Mouse (Mus musculus): ENCODE measurements around the gene Hist1h1a. TPM values are rescaled to one million over a fixed set of nuclear protein-coding genes. Genes with fewer than 3 reads are reported as not detected.
"Not testable (repeated sequence)": the region's sequence is repeated elsewhere in the genome, so short reads cannot be mapped to it uniquely, and the experiment has no call there.

Hist1h1a gene
- polyA plus RNA-seq, 1 experiment from 2014 or later: 3.9 TPM

- no peak for ATAC-seq (replicated peaks; ENCODE audit: low FRiP score)
- H3K9me3 ChIP-seq (ENCODE audit: control insufficient read depth, low read length): no peaks in the 10 kb centered on the region
- no peaks in the 10 kb centered on the region for H3K36me3 ChIP-seq (ENCODE audit: control insufficient read depth, insufficient read depth, low read length)
- WGBS: 51% methylated on average over 5 of the region's 5 CpGs
- peaks cover 17% of the 10 kb centered on the region for H3K4me1 ChIP-seq (replicated peaks; ENCODE audit: control insufficient read depth, insufficient read depth, low read length)
- no peak for DNase-seq (ENCODE audit: low spot score)
- H3K27me3 ChIP-seq (replicated peaks; ENCODE audit: control insufficient read depth, insufficient read depth, low read length): no peaks in the 10 kb centered on the region
- no peak overlapping the region for H3K4me3 ChIP-seq (ENCODE audit: low read depth, low read length)
- 0 out of 2 replicates have a peak overlapping the region, but pooled peaks have one; percentile 10 for H3K27ac ChIP-seq (ENCODE audit: low read depth, low read length)
- no peak overlapping the region for H3K9ac ChIP-seq (ENCODE audit: low read depth, low read length)
- H3K4me2 ChIP-seq: no peak overlapping the region
Measured at GRCm38 (mm10) chr13:23768834-23769397, 5.5 kb downstream of the Hist1h1a start.

- 74% methylated on average over 2 of the region's 2 CpGs for WGBS
- H3K9me3 ChIP-seq (ENCODE audit: control insufficient read depth, low read length); H3K4me3 ChIP-seq (ENCODE audit: low read depth, low read length); H3K9ac ChIP-seq (ENCODE audit: low read depth, low read length); H3K36me3 ChIP-seq (ENCODE audit: control insufficient read depth, insufficient read depth, low read length); ATAC-seq (replicated peaks; ENCODE audit: low FRiP score); H3K27me3 ChIP-seq (replicated peaks; ENCODE audit: control insufficient read depth, insufficient read depth, low read length); DNase-seq (ENCODE audit: low spot score); H3K4me2 ChIP-seq: not testable (repeated sequence)
- H3K4me1 ChIP-seq (replicated peaks; ENCODE audit: control insufficient read depth, insufficient read depth, low read length): peaks cover 10% of the 10 kb centered on the region
- H3K27ac ChIP-seq (ENCODE audit: low read depth, low read length): 0 out of 2 replicates have a peak within 1 kb of the TSS, but pooled peaks have one; percentile 10
Measured at GRCm38 (mm10) chr13:23769613-23770012, 6.1 kb downstream of the Hist1h1a start, which contains the start of gene Trim38. Gene Trim38, plus strand, starts transcription at chr13:23769913.

GRCm38 (mm10) chr13:23772561-23773313, 9.3 kb downstream of the Hist1h1a start:
- no peaks in the 10 kb centered on the region for H3K27me3 ChIP-seq (replicated peaks; ENCODE audit: control insufficient read depth, insufficient read depth, low read length)
- peak overlapping the region; percentile 63 for H3K4me2 ChIP-seq
- peak; percentile 69 for DNase-seq (ENCODE audit: low spot score)
- H3K4me3 ChIP-seq (ENCODE audit: low read depth, low read length): peak overlapping the region; percentile 29; the same call in 1 of the 2 replicates
- H3K4me1 ChIP-seq (replicated peaks; ENCODE audit: control insufficient read depth, insufficient read depth, low read length): peaks cover 7% of the 10 kb centered on the region
- H3K36me3 ChIP-seq (ENCODE audit: control insufficient read depth, insufficient read depth, low read length): no peaks in the 10 kb centered on the region
- no peaks in the 10 kb centered on the region for H3K9me3 ChIP-seq (ENCODE audit: control insufficient read depth, low read length)
- 15% methylated on average over 21 of the region's 21 CpGs for WGBS
- H3K9ac ChIP-seq (ENCODE audit: low read depth, low read length): peak overlapping the region; percentile 45; the same call in 1 of the 2 replicates
- no peak overlapping the region for H3K27ac ChIP-seq (ENCODE audit: low read depth, low read length)
- ATAC-seq (replicated peaks; ENCODE audit: low FRiP score): peak; percentile 98

GRCm38 (mm10) chr13:23778339-23778738, 14.9 kb downstream of the Hist1h1a start:
- DNase-seq (ENCODE audit: low spot score) (no peak), ATAC-seq (replicated peaks; ENCODE audit: low FRiP score) (no peak)
- H3K4me2 ChIP-seq: no peak overlapping the region
- H3K9me3 ChIP-seq (ENCODE audit: control insufficient read depth, low read length): no peaks in the 10 kb centered on the region
- H3K4me1 ChIP-seq (replicated peaks; ENCODE audit: control insufficient read depth, insufficient read depth, low read length): peaks cover 2% of the 10 kb centered on the region
- H3K36me3 ChIP-seq (ENCODE audit: control insufficient read depth, insufficient read depth, low read length): no peaks in the 10 kb centered on the region
- 87% methylated on average over 7 of the region's 7 CpGs for WGBS
- no peak overlapping the region for H3K27ac ChIP-seq (ENCODE audit: low read depth, low read length)
- H3K27me3 ChIP-seq (replicated peaks; ENCODE audit: control insufficient read depth, insufficient read depth, low read length): no peaks in the 10 kb centered on the region
- H3K4me3 ChIP-seq (ENCODE audit: low read depth, low read length): no peak overlapping the region
- no peak overlapping the region for H3K9ac ChIP-seq (ENCODE audit: low read depth, low read length)

GRCm38 (mm10) chr13:23779025-23779424, 15.6 kb downstream of the Hist1h1a start:
- ATAC-seq (replicated peaks; ENCODE audit: low FRiP score) (peak; percentile 39; the same call in 1 of the 2 replicates), DNase-seq (ENCODE audit: low spot score) (no peak)
- H3K4me1 ChIP-seq (replicated peaks; ENCODE audit: control insufficient read depth, insufficient read depth, low read length): no peaks in the 10 kb centered on the region
- H3K4me3 ChIP-seq (ENCODE audit: low read depth, low read length): no peak overlapping the region
- H3K9me3 ChIP-seq (ENCODE audit: control insufficient read depth, low read length): no peaks in the 10 kb centered on the region
- H3K36me3 ChIP-seq (ENCODE audit: control insufficient read depth, insufficient read depth, low read length): no peaks in the 10 kb centered on the region
- no peak overlapping the region for H3K4me2 ChIP-seq
- no peak overlapping the region for H3K9ac ChIP-seq (ENCODE audit: low read depth, low read length)
- WGBS: 52% methylated on average over 4 of the region's 4 CpGs
- H3K27ac ChIP-seq (ENCODE audit: low read depth, low read length): no peak overlapping the region
- H3K27me3 ChIP-seq (replicated peaks; ENCODE audit: control insufficient read depth, insufficient read depth, low read length): no peaks in the 10 kb centered on the region

GRCm38 (mm10) chr13:23792520-23792919, 29.1 kb downstream of the Hist1h1a start:
- Histone ChIP-seq H3K4me2 (no peak overlapping the region), H3K27ac (ENCODE audit: low read depth, low read length) (no peak overlapping the region), H3K9ac (ENCODE audit: low read depth, low read length) (no peak overlapping the region), H3K36me3 (ENCODE audit: control insufficient read depth, insufficient read depth, low read length) (no peaks in the 10 kb centered on the region), H3K27me3 (replicated peaks; ENCODE audit: control insufficient read depth, insufficient read depth, low read length) (no peaks in the 10 kb centered on the region), H3K4me3 (ENCODE audit: low read depth, low read length) (no peak overlapping the region), H3K9me3 (ENCODE audit: control insufficient read depth, low read length) (no peaks in the 10 kb centered on the region), H3K4me1 (replicated peaks; ENCODE audit: control insufficient read depth, insufficient read depth, low read length) (no peaks in the 10 kb centered on the region)
- ATAC-seq (replicated peaks; ENCODE audit: low FRiP score) (no peak), DNase-seq (ENCODE audit: low spot score) (no peak)
- 42% methylated on average over 2 of the region's 2 CpGs for WGBS

- no peaks in the 10 kb centered on the region for H3K27me3 ChIP-seq (replicated peaks; ENCODE audit: control insufficient read depth, insufficient read depth, low read length)
Measured at GRCm38 (mm10) chr13:23799405-23799804, 35.9 kb downstream of the Hist1h1a start.

GRCm38 (mm10) chr13:23804532-23804931, 41.1 kb downstream of the Hist1h1a start:
- no peaks in the 10 kb centered on the region for H3K4me1 ChIP-seq (replicated peaks; ENCODE audit: control insufficient read depth, insufficient read depth, low read length)
- DNase-seq (ENCODE audit: low spot score): no peak
- no peak overlapping the region for H3K27ac ChIP-seq (ENCODE audit: low read depth, low read length)
- H3K36me3 ChIP-seq (ENCODE audit: control insufficient read depth, insufficient read depth, low read length): no peaks in the 10 kb centered on the region
- 73% methylated on average over 2 of the region's 2 CpGs for WGBS
- no peaks in the 10 kb centered on the region; the same call in 1 of the 2 replicates for H3K27me3 ChIP-seq (replicated peaks; ENCODE audit: control insufficient read depth, insufficient read depth, low read length)
- H3K4me2 ChIP-seq: no peak overlapping the region
- H3K4me3 ChIP-seq (ENCODE audit: low read depth, low read length): no peak overlapping the region
- ATAC-seq (replicated peaks; ENCODE audit: low FRiP score): no peak
- no peak overlapping the region for H3K9ac ChIP-seq (ENCODE audit: low read depth, low read length)
- H3K9me3 ChIP-seq (ENCODE audit: control insufficient read depth, low read length): no peaks in the 10 kb centered on the region

More at GRCm38 (mm10) chr13:23799405-23799804, 35.9 kb downstream of the Hist1h1a start:
- no peaks in the 10 kb centered on the region for H3K36me3 ChIP-seq (ENCODE audit: control insufficient read depth, insufficient read depth, low read length)
- DNase-seq (ENCODE audit: low spot score): no peak
- no peak overlapping the region for H3K4me3 ChIP-seq (ENCODE audit: low read depth, low read length)
- H3K4me1 ChIP-seq (replicated peaks; ENCODE audit: control insufficient read depth, insufficient read depth, low read length): no peaks in the 10 kb centered on the region
- WGBS: 41% methylated on average over 5 of the region's 5 CpGs
- no peak overlapping the region for H3K4me2 ChIP-seq
- H3K27ac ChIP-seq (ENCODE audit: low read depth, low read length): no peak overlapping the region
- no peak overlapping the region for H3K9ac ChIP-seq (ENCODE audit: low read depth, low read length)
- no peaks in the 10 kb centered on the region for H3K9me3 ChIP-seq (ENCODE audit: control insufficient read depth, low read length)
- no peak for ATAC-seq (replicated peaks; ENCODE audit: low FRiP score)
